Mouse (Mus musculus) forebrain, embryonic 16.5 days (tissue): ENCODE results near the gene Coa5. TPM values are rescaled to one million over a fixed set of nuclear protein-coding genes. Genes with fewer than 3 reads are reported as not detected.

Source experiments
- ATAC-seq: fragments of 200-750 bp; cut with Nextera tagmentation; 2 replicates; pipeline ENCODE4 v1.8.0; 2017; ENCODE audit warnings: mild to moderate bottlenecking, moderate library complexity
- H3K27ac ChIP-seq: fragments of 300-500 bp; sonication (generic); 2 replicates; pipeline ENCODE4 v1.5.1; 2014; ENCODE audit warnings: low read length, control low read depth
- H3K27me3 ChIP-seq: fragments of 300-500 bp; sonication (generic); replicated peaks from 2 replicates; pipeline ENCODE4 v1.6.1; 2014; ENCODE audit warnings: low read length; ENCODE audit not compliant: control insufficient read depth, insufficient read depth
- H3K36me3 ChIP-seq: fragments of 300-500 bp; sonication (generic); 2 replicates; pipeline ENCODE4 v1.6.1; 2014; ENCODE audit not compliant: control insufficient read depth, insufficient read depth
- H3K4me1 ChIP-seq: fragments of 300-500 bp; sonication (generic); replicated peaks from 2 replicates; pipeline ENCODE4 v1.6.1; 2014; ENCODE audit warnings: low read length; ENCODE audit not compliant: control insufficient read depth, insufficient read depth
- H3K4me2 ChIP-seq: fragments of 300-500 bp; sonication (generic); 2 replicates; pipeline ENCODE4 v1.6.1; 2014; ENCODE audit warnings: mild to moderate bottlenecking, low read length, control low read depth
- H3K4me3 ChIP-seq: fragments of 300-500 bp; sonication (generic); replicated peaks from 2 replicates; pipeline ENCODE4 v1.5.1; 2014; ENCODE audit warnings: mild to moderate bottlenecking, low read length, control low read depth
- H3K9ac ChIP-seq: fragments of 300-500 bp; sonication (generic); replicated peaks from 2 replicates; pipeline ENCODE4 v1.6.1; 2014; ENCODE audit warnings: low read depth, low read length, control low read depth
- H3K9me3 ChIP-seq: fragments of 300-500 bp; sonication (generic); 2 replicates; pipeline ENCODE4 v1.6.1; 2016; ENCODE audit warnings: low read length; ENCODE audit not compliant: control insufficient read depth
- WGBS: fragments of 180-500 bp; shearing (Covaris S2); extraction: QIAGEN DNeasy Blood & Tissue Kit; methylation state at CpG from one replicate; pipeline ENCODE4 v1.1.7; 2014; 5-methylcytosine and 5-hydroxymethylcytosine counted together
- polyA plus RNA-seq: library from polyadenylated mRNA; unstranded; fragments of >200 nt; fragmentation: Nextera tagmentation; extraction: Ambion mirVana; gene quantifications from 2 replicates; pipeline ENCODE4 v1.2.1, GENCODE M21; 2015

Gene Coa5
- polyA plus RNA-seq, 1 experiment from 2014 or later = 60.6 TPM

DNA sequence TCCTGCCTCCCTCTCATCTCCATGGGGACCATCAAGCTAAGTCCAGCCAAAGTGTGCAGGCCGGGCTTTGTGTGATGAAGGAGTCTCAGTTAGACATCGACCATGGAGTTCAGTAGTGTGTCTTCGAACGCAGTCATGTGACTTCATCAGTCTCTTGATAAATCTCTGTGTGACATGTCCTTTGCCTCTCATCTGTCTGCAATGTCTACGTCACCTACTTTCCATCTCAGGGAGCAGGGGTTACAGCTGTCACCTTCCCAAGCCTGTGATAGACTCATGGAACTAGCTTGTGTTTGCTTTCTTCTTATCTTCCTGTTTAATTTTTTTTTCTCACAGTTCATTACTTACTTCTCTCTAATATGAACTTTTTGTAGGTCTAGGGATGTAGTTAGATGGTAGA is 49.0 kb downstream of the Coa5 start:
- no peak for ATAC-seq
- Histone ChIP-seq H3K4me2 (no peak overlapping the region), H3K27ac (no peak overlapping the region), H3K27me3 (no peaks in the 10 kb centered on the region), H3K4me3 (no peak overlapping the region), H3K4me1 (no peaks in the 10 kb centered on the region), H3K36me3 (peaks cover 14% of the 10 kb centered on the region), H3K9ac (no peak overlapping the region), H3K9me3 (no peaks in the 10 kb centered on the region)
- WGBS = 98% methylated on average over 5 of the region's 5 CpGs

DNA sequence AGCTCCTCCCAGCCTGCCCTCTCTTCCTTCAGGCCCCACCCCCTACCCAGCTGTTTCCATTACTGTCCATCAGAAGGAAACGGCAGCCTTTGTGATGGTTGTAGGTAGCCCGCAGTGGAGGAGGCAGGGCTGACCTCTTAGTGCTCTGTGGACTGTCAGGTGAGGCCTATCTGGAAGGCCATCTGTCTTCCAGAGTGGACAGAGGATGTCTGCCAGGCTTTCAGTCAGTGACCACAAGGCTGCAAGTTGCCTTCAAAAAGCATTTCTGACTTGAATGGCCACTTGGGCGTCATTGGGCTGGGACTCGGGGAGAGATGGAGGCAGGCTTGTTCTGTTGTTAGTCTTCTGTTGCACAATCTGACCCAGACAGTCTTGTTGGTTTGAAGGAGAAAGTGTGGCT is 50.4 kb downstream of the Coa5 start:
- H3K27ac ChIP-seq = no peak overlapping the region
- peaks cover 14% of the 10 kb centered on the region for H3K36me3 ChIP-seq
- no peaks in the 10 kb centered on the region for H3K27me3 ChIP-seq
- no peaks in the 10 kb centered on the region for H3K9me3 ChIP-seq
- no peak for ATAC-seq
- no peak overlapping the region for H3K4me3 ChIP-seq
- no peak overlapping the region for H3K9ac ChIP-seq
- 74% methylated on average over 4 of the region's 4 CpGs for WGBS
- no peak overlapping the region for H3K4me2 ChIP-seq
- H3K4me1 ChIP-seq = no peaks in the 10 kb centered on the region

GRCm38 (mm10) chr1:37378095-37378494 is 51.8 kb downstream of the Coa5 start:
- Histone ChIP-seq H3K4me2 (no peak overlapping the region), H3K9ac (no peak overlapping the region), H3K27me3 (no peaks in the 10 kb centered on the region), H3K4me3 (no peak overlapping the region), H3K9me3 (no peaks in the 10 kb centered on the region), H3K4me1 (no peaks in the 10 kb centered on the region), H3K27ac (no peak overlapping the region), H3K36me3 (peaks cover 14% of the 10 kb centered on the region)
- 90% methylated on average over 5 of the region's 5 CpGs for WGBS
- no peak for ATAC-seq

DNA sequence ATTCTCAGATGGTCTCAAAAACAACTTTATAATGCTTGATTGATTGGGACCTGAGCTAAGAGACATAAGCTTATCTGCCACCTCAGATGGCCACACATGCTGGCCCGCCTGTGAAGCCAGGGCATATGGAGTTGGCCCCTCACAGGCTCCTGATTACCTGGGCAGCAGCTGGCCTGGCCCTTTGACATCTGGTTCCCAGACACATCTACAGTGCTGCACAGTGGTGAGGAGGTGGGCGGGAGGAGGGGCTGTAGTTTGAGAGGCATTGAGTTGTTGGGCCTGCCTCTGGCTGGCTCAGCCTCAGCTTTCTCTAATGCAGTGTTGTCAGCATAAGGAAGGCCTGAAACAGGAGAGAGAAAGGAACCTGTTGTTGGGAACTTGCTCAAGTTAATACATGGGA is 53.2 kb downstream of the Coa5 start:
- peaks cover 14% of the 10 kb centered on the region for H3K36me3 ChIP-seq
- H3K4me3 ChIP-seq = no peak overlapping the region
- no peaks in the 10 kb centered on the region for H3K4me1 ChIP-seq
- H3K27ac ChIP-seq = no peak overlapping the region
- H3K27me3 ChIP-seq = no peaks in the 10 kb centered on the region
- no peak overlapping the region for H3K4me2 ChIP-seq
- no peak for ATAC-seq
- 85% methylated on average over 2 of the region's 2 CpGs for WGBS
- H3K9me3 ChIP-seq = no peaks in the 10 kb centered on the region
- no peak overlapping the region for H3K9ac ChIP-seq

GRCm38 (mm10) chr1:37376177-37376576 is 53.7 kb downstream of the Coa5 start:
- ATAC-seq = no peak
- peaks cover 14% of the 10 kb centered on the region for H3K36me3 ChIP-seq
- 95% methylated on average over 8 of the region's 8 CpGs for WGBS
- H3K4me3 ChIP-seq = no peak overlapping the region
- no peak overlapping the region for H3K4me2 ChIP-seq
- H3K27ac ChIP-seq = no peak overlapping the region
- no peaks in the 10 kb centered on the region for H3K9me3 ChIP-seq
- H3K4me1 ChIP-seq = no peaks in the 10 kb centered on the region
- H3K27me3 ChIP-seq = no peaks in the 10 kb centered on the region
- no peak overlapping the region for H3K9ac ChIP-seq

GRCm38 (mm10) chr1:37368768-37369385 is 61.0 kb downstream of the Coa5 start:
- no peak overlapping the region for H3K4me2 ChIP-seq
- peaks cover 4% of the 10 kb centered on the region; the same call in 1 of the 2 replicates for H3K36me3 ChIP-seq
- WGBS = 95% methylated on average over 7 of the region's 7 CpGs
- no peaks in the 10 kb centered on the region for H3K4me1 ChIP-seq
- H3K9ac ChIP-seq = no peak overlapping the region
- ATAC-seq = no peak
- no peak overlapping the region for H3K27ac ChIP-seq
- H3K9me3 ChIP-seq = no peaks in the 10 kb centered on the region
- H3K27me3 ChIP-seq = no peaks in the 10 kb centered on the region
- no peak overlapping the region for H3K4me3 ChIP-seq

DNA sequence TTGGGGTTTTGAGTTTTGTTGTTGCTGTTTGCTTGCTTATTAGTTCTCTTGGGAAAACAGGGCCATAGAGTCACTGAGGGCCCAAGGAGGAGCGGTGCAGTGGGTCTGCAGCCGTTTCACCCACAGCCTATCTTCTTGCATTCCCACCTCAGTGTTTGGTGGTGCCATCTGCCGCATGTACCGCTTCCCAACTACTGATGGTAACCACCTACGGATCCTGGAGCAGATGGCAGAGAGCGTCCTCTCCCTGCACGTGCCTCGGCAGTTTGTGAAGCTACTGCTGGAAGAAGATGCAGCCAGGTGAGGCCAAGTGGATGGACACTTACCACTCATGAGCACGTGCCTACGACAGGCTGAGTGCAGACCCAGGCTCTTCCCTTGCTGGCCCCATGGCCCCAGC is 61.8 kb downstream of the Coa5 start:
- H3K9ac ChIP-seq = no peak overlapping the region
- no peaks in the 10 kb centered on the region for H3K9me3 ChIP-seq
- 94% methylated on average over 10 of the region's 10 CpGs for WGBS
- no peak overlapping the region for H3K4me2 ChIP-seq
- no peaks in the 10 kb centered on the region for H3K4me1 ChIP-seq
- no peak overlapping the region for H3K27ac ChIP-seq
- no peaks in the 10 kb centered on the region for H3K27me3 ChIP-seq
- ATAC-seq = no peak
- H3K36me3 ChIP-seq = peaks cover 4% of the 10 kb centered on the region; the same call in 1 of the 2 replicates
- no peak overlapping the region for H3K4me3 ChIP-seq

Other genes starting within 250 kb of the Coa5 start
- 0.06 and 0.23 TPM in 2 replicates for gene Cnga3, start 215.7 kb downstream of the Coa5 start, polyA plus RNA-seq
- gene Inpp4a, start 130.2 kb downstream of the Coa5 start, polyA plus RNA-seq = 57.5 and 65.2 TPM in 2 replicates
- 121 and 136 TPM in 2 replicates for gene Unc50, start within 50 bp of the Coa5 start, polyA plus RNA-seq
- 5.8 and 9.3 TPM in 2 replicates for gene Mgat4a, start 110.9 kb upstream of the Coa5 start, polyA plus RNA-seq